Mouse (Mus musculus) 3134 (cell line): ENCODE measurements around the gene Zbtb21.
"Not testable (repeated sequence)": the region's sequence is repeated elsewhere in the genome, so short reads cannot be mapped to it uniquely, and the experiment has no call there.

ENCODE experiments used
- DNase-seq: peaks from one replicate; pipeline ENCODE4 v3.0.0-alpha.2; 2011; ENCODE audit warnings: low spot score; ENCODE audit not compliant: insufficient read length; ENCODE audit errors: extremely low read depth

Zbtb21 gene

GRCm38 (mm10) chr16:97962151-97962948 is at the start of gene Zbtb21, which contains the start of gene C2cd2:
Zbtb21 (minus strand) TSS chr16:97962622.
C2cd2 (minus strand) TSS chr16:97962598.
- peak; percentile 96 for DNase-seq

DNA sequence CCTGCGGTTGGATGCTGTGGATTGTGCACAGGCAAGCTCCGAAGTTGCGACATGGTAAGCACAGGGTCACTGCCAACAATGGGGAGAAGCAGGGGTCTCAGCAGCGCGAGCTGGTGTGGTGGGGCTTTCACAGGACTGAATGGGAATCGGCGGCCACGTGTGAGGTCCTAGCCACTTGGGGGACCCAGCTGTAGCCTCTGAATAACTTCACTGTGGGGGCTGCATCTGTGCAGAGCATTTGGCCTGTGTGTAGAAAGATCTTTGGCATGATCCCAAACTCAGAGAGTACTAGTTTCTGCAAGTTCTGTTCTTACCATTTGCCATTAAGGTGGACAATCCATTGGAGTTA is 34.9 kb upstream of the Zbtb21 start:
- DNase-seq = not testable (repeated sequence)

DNA sequence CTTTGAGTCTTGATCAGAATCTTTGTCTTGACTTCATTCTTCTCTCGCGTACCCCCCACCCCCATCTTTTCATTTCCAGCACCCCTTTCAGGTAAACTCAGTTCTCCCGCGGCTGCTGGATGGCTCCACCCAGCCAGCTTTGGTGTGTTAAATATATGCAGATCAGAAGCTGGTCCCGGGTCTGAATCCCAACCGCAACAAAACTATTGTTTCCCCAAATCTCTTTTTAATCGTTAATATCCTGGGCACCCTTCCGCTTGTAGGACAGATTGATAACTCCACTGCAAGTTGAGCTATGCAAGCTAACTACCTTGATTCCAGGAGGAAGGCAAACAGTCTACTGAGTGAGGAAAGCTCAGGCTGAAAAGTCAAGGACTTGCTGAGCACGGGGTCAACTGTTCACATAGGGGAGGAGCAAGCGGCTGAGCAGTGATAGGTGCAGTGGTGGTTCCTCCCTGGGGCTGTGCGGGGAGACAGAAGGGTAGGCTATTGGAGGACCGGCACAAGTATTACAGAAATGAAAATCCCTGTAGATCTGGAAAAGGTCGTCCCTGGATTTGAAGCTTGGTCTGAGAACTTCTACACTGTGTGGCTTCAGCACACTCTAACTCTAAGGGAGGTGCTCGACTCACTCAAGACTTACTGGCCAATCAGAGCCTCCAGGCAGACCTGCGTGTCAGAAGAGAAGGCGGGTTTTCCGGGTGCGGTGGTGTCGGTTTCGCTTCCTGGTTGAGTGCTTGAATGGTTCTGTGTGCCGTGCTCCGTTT is 34.4 kb upstream of the Zbtb21 start, which contains the start of gene B230307C23Rik:
B230307C23Rik (plus strand) TSS at position 700 of the 767 bp plus-strand sequence.
- peak; percentile 83 for DNase-seq

DNA sequence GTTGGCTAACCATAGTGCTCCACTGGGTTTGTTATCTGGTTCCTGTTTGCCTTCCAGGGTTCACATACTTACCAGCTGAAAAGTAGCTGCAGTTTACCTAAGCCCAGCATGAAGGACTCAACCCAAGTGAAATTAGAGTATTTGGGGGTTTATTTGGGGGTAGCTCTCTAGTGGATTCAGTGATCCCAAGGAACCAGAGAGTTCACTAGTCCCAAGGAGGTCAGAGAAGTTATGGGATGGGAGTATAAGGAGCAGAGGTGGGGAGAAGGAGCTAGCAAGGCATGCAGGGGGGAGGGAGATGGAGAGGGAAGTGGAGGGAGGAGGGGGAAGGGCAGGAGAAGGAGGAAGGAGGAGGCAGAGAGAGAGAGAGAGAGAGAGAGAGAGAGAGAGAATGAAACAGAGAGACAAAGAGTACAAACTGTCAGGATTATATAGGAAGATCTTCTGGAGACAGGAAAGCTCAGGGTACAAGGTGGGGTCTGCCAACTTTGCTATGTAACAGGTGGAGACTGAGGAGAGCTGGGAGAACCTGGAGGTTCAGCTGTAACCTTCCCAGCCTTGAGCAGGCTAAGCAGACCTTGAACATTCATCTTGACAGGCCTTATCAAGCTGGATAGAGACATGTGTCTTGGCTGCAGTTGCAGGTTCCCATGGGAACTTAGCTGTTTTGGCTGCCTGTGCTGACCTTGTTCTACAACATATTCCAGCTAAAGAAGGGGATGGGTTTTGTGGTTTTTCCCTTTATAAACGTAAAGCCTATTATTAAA is 33.6 kb upstream of the Zbtb21 start:
- no peak for DNase-seq

DNA sequence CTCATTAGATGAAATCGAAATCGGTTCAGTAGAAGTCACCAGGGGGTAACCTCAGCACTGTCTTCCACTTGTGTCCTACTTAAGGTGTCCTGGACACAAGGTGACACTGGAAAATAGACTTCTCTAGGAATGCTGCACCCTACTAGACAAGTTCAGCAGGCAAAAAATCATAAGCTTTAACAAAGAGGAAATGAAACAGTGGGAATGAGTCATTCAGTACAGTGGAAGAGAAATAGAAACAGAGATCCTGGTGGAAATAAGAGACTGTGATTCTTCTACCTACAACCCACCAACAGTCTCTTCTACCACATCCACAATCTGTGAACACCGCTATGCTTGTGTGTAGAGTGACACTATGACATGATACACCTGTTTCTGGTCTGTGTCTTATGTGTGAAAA is 30.1 kb upstream of the Zbtb21 start:
- DNase-seq = not testable (repeated sequence)

DNA sequence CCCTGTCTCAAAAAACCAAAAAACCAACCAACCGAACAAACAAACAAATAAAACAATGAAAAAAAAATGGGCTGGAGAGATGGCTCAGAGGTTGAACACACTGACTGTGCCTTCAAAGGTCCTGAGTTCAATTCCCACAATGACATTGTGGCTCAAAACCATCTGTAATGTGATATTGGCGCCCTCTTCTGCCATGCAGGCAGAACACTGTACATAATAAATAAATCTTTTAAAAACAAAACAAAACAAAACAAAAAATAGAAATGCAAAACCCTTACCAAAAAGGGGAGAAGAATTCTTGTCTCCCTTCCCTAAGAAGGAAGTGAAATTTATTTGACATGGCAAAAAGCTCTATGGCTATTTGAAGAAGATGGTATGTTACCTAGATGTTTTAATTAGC is 29.1 kb upstream of the Zbtb21 start:
- no peak for DNase-seq

GRCm38 (mm10) chr16:97984589-97984988 is 22.2 kb upstream of the Zbtb21 start:
- DNase-seq = no peak

GRCm38 (mm10) chr16:97981362-97981761 is 18.9 kb upstream of the Zbtb21 start:
- DNase-seq = no peak

DNA sequence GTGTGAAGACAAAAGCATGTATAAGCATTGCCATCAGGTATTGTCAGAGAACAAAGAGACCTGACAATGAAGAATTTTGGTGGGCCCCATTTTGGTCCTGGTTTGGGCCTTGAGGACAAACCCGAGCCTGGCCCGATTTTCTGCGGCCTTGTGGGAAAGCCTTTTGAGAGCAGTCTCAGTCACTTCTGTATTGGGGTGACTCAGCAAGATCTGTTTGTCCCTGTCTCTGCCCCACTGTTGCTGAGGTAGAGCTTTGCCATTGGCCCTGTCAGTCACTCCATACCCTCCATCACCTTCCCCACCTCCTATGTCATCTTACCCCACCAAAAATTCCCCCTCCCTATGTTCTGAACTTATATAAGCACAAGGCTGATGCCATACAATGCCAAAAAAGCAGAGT is 15.3 kb upstream of the Zbtb21 start:
- DNase-seq = no peak

- no peak for DNase-seq
Measured at GRCm38 (mm10) chr16:97977277-97977676, 14.9 kb upstream of the Zbtb21 start.

- DNase-seq = no peak
Measured at GRCm38 (mm10) chr16:97963956-97964540, 1.6 kb upstream of the Zbtb21 start.

DNA sequence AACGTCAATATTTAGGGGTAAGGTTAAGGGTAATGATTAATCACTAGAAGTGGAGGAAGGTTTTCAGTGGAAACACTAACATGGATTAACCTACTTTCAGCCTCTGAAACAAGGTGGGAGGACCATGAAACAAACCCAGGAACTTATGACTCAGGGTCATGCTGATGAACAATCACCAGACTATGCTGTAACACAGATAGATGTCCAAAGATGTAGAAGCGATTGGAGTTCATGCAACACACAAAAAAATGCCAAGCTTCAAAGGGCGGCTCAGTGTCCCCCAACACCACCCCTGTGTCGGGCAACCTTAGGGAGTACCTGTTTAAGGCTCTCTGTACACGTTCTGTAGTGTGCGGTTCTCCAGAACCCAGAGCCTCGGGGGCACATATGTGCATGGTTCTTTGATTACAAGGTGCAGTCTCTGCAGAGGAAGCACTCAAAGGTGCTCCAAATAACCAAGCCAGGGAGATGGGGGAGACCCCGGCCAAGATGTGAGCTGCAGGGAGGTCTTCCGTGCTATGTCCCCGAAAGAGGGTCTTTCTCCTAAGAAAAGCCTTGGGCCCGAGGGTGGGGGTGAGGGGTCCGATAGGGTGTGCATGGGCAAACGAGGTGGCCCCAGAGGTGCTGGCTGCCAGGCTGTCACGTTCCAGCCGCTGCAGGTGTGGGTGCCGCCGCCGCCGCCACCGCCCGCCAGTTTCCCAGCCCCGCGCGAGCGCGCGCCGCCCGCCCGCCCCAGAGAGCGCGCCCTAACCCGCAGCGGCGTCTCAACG is 856 bp downstream of the Zbtb21 start:
- DNase-seq = peak; percentile 47

GRCm38 (mm10) chr16:97960348-97960747 is 2.1 kb downstream of the Zbtb21 start:
- DNase-seq = no peak

DNA sequence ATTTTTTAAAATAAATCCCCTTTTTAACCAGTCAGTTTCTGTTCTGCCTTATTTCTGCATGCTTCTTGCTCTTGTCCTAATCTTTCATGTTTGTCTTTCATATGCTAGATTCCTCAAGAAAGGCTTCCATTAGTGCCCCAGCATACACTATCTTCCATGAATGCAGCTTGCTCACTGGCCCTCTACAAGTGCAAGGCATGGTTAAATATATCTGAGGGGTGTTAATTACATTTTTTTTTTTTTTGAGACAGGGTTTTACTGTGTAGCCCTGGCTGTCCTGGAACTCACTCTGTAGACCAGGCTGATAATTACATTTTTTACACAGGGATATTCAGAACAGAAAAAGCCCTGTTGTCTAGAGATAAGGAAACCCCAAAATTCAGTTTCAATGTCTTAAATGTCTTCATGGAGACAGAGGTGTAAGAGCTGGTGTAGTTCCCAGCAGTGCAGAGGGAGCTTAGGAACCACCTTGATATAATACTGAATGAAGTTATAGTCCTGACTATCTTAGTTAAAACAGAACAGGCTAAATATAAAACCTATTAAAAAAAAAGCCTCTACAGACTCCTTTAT is 3.9 kb downstream of the Zbtb21 start:
- DNase-seq = no peak

GRCm38 (mm10) chr16:97957626-97958025 is 4.8 kb downstream of the Zbtb21 start:
- no peak for DNase-seq

- no peak for DNase-seq
Measured at GRCm38 (mm10) chr16:97956011-97956410, 6.4 kb downstream of the Zbtb21 start.

- DNase-seq = no peak
Measured at GRCm38 (mm10) chr16:97953300-97953699, 9.1 kb downstream of the Zbtb21 start.

DNA sequence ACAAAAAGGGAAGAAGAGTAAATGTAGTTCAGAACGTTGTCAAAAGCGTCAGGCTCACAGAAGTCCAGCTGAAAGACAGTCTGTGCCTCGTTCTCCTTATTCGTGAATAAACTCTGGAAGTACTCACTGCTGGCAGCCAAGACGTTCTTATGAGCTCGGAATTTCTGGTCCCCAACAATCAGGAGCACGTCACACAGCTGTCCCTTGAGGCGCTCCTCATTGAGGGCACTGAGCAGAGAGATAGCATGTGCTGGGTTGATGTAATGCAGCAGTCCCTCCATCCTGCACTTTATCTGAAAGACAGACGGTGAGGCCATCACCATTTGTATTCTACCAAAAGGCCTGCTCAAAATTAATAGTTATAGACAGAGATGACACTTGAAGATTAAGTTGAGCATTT is 9.6 kb downstream of the Zbtb21 start:
- no peak for DNase-seq

DNA sequence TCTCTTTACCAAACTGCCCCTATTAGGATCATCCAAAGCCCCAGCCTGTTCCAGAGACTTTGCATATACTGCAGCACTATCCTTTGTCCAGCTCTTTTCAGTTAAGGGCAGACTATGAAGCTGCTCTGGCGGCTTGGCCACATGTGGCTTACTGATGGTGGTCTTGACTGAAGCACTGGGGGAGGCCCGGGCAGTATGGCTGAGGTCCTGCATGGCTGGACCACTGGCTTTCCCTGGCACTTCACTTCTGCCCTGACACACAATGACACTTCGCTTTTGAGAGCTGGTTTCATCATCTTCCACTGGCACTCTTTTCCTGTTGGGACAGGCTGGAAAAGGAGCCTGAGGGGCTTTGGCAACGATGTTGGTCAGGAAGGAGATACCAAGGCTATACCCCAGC is 10.1 kb downstream of the Zbtb21 start:
- DNase-seq = no peak

GRCm38 (mm10) chr16:97950061-97950460 is 12.4 kb downstream of the Zbtb21 start:
- DNase-seq = no peak
